Mouse (Mus musculus): Measurements from ENCODE around the gene Chrd. TPM values are rescaled to one million over a fixed set of nuclear protein-coding genes. Genes with fewer than 3 reads are reported as not detected.

Gene Chrd
- 19.8 and 20.2 TPM in 2 replicates for polyA plus RNA-seq (2012; rRNA removed)

DNA sequence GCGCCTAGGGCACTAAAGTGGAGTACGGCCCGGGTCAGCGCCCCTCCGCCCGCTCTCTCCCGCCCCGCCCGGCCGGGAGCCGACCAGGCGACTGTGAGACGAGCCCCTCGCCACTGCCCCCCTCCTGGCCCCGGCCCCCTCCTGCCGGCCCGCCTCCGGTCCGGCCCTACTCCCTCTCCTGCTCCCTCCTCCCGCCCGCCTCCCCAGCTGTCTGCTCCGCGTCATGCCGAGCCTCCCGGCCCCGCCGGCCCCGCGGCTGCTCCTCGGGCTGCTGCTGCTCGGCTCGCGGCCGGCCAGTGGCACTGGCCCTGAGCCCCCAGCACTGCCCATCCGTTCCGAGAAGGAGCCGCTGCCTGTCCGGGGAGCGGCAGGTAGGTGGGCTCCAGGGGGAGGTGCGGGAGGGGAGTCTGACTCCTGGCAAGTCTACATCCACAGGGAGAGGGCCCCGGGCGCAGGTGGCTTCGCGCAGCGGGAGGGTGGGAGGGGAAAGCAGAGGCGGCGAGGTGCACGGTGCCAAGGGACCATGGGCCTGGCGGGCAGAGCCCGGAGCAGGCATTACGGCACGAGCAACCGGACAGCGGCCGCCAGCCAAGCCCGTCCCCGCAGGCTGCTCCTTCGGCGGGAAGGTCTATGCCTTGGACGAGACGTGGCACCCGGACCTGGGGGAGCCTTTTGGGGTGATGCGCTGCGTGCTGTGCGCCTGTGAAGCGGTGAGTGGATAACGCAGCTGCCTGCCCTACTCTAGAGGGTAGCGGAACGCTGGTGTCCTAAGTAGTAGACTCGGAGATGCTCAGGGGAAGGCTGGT is at the start of gene Chrd:
Gene Chrd (plus strand): TSS at position 203 of the 806 bp plus-strand sequence.
- DNase-seq (ENCODE audit: low read depth): no peak

DNA sequence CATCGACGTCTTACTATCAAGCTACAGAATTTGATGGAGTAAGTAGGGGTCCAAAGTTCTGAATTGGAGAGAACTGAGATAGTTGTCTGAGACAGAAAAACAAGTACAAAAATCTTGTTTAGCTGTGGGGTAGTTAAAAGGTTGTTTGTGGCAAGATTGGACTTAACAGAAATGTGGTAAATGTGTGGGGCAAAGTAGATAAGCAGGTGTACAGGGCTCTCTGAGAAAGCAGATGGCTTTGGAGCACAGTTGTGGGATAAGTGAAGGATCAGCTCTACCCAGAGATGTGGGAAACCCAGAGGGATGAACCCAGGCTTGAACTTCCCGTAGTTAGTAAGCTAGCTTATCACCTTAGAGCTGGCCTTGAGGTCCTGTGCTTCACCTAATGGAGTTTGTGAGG is 42.2 kb upstream of the Chrd start:
- no peak for DNase-seq (ENCODE audit: low read depth)

DNA sequence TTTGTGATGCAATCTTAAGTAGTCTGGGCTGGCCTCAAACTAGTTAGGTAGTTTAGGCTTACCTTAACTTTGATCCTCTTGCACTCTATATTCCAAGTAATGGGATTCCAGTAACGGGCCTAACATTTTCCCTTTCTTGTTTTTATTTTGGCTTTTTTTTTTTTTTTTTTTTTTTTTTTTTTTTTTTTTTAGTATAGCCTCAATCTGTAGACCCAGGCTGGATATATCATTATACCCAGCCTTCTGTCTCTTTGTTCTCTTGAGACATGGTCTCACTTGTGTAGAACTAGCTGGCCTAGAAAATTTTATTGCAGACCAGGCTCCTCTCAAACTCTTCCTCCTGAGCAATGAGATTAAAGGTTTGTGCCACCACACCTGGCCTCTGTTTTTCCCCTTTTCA is 41.3 kb upstream of the Chrd start:
- DNase-seq (ENCODE audit: low read depth): no peak

DNA sequence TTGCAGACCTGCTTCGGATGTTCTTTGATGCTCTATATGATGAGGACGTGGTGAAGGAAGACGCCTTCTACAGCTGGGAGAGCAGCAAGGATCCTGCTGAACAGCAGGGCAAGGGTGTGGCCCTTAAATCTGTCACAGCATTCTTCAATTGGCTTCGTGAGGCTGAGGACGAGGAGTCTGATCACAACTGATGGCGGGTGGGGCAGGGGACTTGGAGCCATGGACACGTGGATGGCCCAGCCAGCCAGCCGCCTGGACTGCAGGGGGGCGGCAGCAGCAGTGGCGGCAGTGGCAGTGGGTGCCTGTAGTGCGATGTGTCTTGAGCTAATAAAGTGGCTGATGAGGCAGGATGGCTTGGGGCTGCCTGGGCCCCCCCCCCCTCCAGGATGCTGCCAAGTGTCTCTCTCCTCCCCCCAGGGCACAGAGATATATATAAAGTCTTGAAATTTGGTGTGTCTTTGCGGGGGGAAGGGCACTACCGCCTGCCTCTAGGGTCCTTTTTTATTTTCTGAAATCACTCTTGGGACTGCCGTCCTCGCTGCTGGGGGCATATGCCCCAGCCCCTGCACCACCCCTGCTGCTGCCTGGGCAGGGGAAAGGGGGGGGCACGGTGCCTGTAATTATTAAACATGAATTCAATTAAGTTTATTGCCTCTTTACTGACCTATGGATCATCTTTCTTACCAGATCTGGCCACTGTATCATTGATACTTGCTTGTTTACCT is 40.5 kb upstream of the Chrd start:
- DNase-seq (ENCODE audit: low read depth): no peak

DNA sequence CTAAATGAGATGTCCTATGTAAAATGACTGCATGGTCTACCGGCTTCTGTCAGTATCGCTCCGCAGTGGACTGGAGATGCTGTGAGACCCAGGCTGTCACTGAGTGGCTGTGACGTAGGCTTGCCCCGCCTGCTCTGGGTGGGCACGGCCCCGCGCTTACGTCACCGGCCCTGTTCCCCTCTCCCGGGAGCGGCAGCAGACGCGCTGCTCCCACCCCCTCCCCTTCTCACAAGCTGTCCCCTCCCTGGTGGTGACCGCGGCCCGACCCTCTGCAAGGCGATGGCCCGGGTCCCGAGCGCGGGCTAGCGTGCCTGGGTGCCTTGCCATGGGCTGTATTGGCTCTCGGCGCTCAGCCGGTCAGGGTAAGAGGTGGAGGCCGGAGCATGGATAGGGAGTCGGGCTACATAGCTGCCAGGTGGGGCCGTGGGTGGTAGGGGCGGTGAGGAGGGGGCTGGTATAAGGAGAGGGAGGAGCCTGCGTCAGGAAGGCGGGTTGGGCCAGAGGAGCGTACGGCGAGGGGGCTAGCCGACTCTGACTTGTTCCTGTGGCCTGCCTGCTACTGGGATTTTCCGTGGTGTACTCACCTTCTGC is 39.7 kb upstream of the Chrd start, which contains the start of gene Fam131a:
Gene Fam131a (plus strand): TSS at position 131 of the 591 bp plus-strand sequence.
- no peak for DNase-seq (ENCODE audit: low read depth)

DNA sequence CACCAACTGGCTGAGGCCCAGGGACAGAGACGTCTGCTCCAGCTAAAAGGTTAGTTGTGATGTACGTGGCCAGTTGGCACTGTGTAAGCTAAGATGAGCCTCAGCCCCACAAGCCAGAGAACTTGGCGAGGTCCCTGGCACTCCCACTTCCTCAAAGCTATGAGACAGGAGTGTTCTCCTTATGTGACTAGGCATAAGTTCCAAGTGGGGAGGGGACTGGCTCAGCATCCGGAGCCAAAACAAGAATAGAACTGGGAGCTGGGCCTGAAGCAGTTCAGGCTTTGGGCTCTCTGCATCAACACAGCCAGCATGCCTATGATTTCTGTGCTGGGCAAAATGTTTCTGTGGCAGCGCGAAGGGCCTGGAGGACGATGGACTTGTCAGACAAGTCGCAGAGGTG is 38.1 kb upstream of the Chrd start:
- DNase-seq (ENCODE audit: low read depth): no peak

DNA sequence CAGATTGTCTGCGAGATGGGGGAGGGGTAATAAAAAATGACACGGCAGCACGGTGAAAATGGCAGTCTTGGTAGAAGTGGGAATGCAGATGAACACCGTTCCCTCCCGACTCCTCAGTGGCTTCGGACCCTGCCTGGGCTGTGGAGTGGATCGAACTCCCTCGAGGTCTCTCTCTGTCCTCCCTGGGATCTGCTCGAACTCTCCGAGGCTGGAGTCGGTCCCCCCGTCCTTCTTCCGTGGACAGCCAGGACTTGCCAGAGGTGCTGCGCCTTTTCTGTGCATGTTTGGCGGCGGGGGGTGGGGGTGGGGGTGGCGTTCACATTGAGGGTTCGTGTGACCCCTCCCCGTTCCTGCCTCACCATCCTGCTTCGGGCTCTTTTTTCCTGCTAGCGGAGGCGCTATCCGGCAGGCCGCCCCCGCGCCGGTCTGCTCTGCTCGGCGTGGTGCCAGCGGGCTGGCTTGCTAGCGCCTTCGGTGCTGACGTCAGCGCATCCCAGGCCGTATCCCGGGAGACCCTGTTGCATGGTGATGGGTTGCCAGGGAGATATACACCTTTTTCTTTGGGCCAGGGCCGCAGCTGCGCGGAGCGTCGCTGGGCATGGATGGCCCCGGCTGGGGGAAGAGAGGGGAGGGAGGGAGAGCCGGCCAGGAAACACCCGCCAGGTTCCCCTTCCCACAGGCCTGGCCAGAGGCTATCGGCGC is 37.2 kb upstream of the Chrd start:
- DNase-seq (ENCODE audit: low read depth): no peak

DNA sequence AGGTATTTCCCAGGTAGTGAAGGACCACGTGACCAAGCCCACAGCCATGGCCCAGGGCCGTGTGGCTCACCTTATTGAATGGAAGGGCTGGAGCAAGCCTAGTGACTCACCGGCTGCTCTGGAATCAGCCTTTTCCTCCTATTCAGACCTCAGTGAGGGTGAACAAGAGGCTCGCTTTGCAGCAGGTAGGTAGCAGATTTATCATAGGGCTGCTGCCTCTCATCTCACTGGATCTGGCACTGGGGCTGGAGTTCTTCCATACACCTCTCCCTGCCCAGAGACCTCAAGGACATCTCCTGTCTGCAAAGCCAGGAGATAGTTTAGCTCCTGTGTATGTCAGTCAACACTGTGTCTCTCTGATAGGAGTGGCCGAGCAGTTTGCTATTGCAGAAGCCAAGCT is 33.7 kb upstream of the Chrd start:
- DNase-seq (ENCODE audit: low read depth): no peak

DNA sequence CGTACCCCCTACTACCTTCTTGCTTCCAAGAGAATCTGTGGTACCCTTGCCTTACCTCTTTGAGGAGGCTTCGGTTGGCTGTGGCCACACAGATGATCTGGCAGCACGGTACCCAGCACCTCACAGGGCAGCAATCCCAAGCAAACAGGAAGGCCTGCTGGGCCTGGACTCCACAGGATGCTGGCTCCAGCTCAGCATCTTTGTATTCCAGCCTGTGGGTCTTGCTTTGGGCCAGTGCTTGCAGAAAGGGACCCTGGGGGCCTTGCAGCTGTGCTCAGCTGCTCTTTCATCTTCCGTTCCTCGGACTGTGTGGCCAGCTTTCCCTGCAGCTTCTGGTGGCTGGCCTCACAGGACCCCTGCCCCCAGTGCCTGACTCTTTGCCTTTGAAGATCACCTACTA is 32.9 kb upstream of the Chrd start:
- no peak for DNase-seq (ENCODE audit: low read depth)

DNA sequence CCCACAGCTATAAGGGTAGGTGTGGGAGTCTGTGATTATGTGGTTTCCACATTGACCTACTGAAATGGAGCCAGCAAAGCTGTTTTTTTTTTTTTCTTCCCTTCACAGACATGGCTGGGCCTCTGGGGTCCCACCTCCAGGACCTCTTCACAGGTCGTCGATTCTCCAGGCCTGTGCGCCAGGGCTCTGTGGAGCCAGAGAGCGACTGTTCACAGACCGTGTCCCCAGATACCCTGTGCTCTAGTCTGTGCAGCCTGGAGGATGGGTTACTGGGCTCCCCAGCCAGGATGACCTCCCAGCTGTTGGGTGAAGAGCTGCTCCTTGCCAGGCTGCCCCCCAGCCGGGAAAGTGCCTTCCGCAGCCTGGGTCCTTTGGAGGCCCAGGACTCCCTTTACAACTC is 31.6 kb upstream of the Chrd start:
- no peak for DNase-seq (ENCODE audit: low read depth)

DNA sequence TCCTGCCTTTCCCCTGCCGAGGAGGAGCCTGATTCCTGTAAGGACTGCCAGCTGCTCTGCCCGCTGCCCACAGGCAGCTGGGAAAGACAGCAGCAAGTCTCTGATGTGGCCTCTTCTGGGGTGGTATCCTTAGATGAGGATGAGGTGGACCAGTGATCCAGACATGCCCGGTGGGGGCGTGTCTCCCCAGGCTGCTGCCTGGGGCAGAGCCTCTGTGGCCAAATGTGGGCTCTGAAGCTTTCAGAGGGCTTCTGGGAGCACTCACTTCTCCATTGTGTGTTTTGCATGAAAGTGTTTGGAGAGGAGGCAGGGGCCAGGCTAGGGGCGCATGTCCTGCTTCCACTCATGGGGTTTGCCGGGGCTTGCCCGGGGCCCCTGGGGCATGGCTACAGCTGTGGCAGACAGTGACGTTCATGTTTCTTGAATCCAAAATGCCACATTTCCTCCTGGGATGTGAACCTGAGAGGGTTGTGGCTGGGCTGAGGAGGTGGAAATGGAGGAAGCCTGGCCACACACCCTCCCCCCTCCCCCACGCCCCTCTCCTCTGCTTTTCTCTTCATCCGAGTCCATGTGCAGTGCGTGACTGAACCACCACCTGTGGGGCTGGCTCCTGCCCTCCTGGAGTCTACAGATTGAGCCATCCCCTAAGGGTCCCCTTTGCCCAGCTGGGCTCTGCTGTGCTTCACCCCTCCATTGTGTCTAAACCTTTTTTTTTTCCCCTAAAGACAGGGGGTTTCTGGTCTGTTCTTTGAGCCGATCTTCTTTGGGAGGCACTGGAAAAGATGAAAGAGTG is 31.0 kb upstream of the Chrd start:
- DNase-seq (ENCODE audit: low read depth): no peak

DNA sequence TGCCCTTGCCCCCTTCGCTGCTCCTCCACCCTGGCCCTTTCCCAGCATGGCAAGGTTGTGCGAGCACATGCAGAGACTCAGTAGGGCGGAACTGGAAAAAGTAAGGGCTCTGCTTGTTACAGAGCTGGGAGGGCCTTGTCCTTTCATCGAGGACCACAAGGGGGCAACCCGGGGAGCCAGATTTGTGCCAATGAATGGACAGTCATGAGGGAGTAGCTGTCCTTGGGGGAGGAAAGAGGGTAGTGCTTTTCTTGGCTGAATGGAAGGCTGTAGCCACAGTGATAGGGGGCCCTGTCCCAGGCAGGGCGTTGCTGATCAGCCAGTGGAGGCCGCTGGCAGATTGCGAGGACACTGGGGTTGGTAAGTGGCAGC is 30.4 kb upstream of the Chrd start:
- no peak for DNase-seq (ENCODE audit: low read depth)

DNA sequence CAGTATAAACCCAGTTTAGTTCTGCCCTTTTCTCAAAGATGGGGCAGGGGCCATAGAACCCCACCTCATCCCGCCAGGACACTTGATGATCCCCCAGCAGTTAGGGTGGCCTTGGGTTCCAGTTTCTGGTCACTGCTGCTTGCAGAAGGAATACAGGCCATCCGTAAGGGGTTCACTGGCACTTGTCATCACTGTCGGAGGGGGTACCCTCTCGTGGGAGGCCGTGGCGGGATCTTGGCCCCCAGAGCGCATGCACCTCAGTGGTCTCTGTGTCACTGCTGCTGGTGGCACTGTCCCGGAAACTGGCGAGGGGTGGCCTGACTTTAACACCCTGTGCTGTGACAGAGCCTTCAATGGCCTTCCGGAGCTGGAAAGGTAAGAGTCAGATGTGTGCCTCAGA is 29.9 kb upstream of the Chrd start:
- DNase-seq (ENCODE audit: low read depth): no peak

DNA sequence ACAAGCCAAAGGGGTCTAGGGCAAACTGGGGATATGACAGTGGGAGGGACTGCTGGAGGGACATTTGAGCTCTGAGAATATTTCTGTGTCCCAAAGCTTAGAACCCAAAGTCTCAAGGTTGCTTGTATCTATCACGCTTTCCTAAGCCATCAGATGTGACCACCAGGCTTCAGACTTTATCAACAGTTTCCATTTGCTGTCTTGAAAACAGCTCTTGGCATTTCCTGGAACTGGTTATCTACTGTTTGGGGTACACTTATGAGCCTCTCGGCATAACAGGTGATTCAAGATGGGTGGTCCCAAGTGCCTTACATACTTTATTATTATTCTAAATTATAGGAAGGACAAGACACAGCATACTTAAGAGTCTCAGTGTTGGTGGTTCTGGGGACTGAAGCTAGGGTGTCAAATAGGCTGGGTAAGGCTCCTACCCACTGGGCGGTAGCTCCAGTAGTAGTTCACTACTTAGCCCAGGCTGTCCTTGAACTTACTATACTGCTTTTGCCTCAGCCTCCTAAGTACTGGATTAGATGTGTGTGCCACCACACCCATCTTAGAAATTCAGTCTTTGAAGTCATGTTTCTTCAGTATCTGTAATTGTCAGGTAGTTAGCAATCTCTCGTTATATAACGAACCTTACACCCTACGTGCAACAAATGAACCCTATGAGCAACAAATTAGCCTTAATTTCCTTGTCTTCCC is 29.1 kb upstream of the Chrd start:
- no peak for DNase-seq (ENCODE audit: low read depth)

DNA sequence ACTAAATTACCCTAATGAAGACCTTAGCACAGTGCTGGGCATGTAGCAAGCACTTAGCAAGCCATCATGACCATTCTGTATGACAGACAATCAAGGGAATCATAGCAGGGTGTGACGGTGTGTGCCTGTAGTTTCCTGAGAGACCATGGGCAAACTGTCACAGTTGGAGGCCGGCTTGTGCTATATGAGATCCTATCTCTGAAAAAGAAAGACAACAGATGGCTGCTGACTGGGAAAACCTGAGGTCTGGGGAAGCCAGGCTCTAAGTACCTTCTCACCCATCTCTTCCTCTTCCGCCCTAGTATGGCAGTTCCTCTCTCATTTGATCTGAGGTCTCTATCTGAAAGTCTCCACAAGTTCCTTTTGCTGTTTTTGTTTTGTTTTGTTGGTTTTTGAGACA is 27.1 kb upstream of the Chrd start:
- no peak for DNase-seq (ENCODE audit: low read depth)

DNA sequence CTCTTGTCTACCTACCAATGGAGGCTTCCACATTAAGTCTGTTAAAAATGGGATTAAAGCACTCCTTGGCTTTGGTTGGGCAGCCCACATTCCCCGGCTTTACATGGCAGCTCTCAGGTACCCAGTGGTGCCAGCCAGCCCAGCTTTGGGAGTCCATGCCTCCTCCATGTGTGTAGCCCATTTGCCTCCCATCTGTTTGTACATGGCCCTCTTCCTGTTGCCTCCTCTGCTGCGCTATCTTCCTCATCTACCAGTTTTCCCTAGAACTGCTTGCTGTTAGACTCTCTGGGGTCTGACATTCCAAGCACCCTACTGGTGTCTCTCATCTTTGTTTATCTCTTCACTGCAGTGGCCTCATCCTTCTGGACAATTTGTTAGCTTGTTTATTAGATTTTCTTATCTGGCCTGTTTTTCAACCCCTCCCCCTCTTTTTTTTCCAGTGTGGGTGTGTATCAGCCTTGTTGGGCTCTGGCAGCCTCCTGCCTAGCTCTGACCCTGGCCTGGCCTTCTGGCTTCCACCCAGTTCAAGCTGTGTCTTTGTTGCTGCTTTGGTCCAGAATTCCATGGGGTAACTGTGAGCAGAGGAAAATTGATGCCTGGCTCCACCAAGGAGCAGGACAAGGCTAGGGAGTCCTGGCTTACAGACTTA is 26.4 kb upstream of the Chrd start:
- no peak for DNase-seq (ENCODE audit: low read depth)

DNA sequence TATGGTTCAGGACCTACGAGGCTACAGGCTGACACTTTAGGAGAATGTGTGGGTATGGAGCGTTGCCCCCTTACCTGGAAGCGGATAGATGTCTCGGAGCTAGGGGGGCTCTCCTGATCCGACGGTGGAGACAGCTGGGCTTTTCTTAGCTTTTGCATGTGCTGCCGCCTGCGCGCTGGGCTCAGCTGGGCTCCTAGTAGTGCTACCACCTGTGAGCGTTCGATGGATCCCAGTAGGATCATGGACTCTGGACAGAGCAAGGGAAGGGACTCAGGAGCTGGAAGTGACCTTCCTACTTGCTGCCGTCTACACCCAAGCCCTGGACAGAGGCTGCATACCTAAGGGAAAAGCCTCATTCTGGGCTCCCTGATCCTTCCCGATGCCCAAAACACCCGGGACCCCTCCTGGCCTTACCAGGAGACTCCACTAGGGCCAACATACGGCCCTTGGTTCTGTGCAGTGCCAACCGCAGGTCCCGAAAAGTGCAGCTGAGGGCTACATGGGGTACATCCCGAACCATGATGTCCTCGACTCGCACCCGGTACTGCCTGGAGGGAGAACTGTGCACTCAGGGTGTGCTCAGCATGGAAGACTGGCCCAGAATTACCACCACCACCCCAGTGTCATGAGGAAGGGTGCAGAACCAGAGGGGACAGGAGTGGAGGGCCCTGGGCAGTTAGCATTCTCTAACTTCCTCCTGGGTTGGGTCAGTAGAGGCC is 24.5 kb upstream of the Chrd start:
- DNase-seq (ENCODE audit: low read depth): no peak

DNA sequence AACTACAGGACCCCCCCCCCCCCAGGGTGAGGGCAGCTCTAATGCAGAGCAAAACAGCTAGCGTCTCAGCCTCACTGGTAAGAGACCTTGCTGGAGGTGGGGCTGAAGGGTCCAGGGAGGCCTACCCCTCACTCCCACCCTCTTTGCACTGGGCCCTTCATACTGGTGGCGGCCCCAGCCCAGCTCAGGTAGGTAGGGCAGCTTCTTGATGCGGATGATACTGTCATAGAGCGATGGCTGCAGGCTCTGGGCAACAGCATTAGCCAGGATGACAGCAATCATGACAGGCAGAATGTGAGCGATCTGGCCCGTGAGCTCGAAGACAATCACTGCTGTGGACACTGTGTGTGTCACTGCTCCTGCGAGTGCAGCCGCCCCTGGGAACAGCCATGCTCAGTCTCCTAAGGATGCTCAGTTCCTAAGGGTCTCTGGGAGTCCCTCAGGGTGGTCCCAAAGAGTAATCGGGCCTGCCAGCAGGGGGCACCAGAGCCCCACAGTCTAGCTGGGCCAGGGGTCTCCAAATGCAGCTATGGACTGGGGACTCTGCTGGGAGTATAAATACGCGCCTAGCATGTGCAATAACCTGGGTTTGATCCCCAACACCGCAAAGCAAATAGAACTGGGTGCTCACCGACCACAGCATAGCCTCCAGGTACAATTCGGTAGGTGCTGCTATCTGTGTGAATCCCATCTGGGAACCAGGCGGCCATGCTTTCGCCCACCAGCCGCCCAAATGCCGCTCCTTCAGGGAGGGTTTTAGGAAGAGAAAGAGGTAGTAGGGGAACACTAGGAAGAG is 23.8 kb upstream of the Chrd start:
- DNase-seq (ENCODE audit: low read depth): no peak

DNA sequence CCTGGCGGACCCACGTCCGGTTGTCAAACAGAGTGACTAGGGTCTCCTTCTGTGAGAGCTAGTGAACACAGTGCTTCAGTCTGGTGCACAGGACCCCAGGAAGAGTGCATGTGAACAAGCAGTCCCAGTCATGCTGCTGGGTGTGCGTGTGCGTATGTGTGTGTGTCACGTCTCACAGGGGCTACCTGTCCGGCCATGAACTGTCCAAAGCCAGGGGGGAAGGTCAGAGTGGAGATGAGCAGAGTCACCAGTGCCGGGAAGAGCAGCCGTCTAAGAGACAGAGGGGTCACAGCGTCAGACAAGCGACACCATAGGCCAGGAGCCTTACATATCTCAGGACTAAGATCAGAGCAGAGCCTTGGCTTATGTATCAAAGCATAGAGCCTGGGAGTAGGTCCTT is 22.6 kb upstream of the Chrd start:
- no peak for DNase-seq (ENCODE audit: low read depth)

Measured in gonadal fat pad, adult 2 months (tissue).